Mouse (Mus musculus): ENCODE data around the gene Fgfr2. TPM values are rescaled to one million over a fixed set of nuclear protein-coding genes. Genes with fewer than 3 reads are reported as not detected.

Gene Fgfr2
- total RNA-seq, 2 experiments from 2014 or later, result 47.6 to 49.5 TPM

DNA sequence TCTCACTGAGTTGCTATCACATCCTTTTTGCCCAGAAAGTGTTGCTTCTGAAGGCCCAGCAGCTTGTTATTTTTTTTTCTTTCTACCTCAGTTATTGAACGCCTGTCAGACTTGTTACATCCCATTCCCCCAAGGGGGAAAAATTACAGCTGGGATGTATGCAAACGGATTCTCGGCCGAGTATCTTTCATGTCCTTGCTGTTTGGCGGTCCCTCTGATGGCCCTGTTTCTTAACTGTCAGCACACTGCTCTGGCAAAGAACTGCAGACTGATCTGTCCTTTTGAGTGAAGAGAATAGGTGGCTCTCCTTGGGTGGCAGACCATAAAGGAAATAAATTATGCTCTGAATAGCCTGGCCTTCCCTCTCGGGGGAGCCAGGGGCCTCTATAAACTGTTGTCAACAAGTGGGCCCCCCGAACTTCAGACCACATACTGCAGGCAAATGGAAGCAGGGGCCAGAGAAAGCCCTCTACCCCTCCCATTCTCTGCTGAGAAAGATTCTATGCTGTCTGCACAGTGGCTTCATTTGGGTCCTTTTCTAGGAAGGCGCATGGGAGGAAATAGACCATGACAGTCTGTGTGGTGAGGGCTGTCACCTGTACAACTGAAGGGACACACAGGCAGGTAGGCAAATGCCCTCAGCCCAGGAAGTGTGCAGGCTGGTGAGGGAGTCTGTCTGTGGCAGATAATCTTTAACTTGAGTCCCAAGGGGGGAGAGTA is 738.3 kb downstream of the Fgfr2 start:
- TF ChIP-seq CTCF (conservative IDR thresholded peaks at IDR 0.05), result no peak
- no peak for DNase-seq (ENCODE audit: low spot score in 2 of 2)
- no peak overlapping the region for H3K27ac ChIP-seq
- H3K4me3 ChIP-seq, result no peak overlapping the region

DNA sequence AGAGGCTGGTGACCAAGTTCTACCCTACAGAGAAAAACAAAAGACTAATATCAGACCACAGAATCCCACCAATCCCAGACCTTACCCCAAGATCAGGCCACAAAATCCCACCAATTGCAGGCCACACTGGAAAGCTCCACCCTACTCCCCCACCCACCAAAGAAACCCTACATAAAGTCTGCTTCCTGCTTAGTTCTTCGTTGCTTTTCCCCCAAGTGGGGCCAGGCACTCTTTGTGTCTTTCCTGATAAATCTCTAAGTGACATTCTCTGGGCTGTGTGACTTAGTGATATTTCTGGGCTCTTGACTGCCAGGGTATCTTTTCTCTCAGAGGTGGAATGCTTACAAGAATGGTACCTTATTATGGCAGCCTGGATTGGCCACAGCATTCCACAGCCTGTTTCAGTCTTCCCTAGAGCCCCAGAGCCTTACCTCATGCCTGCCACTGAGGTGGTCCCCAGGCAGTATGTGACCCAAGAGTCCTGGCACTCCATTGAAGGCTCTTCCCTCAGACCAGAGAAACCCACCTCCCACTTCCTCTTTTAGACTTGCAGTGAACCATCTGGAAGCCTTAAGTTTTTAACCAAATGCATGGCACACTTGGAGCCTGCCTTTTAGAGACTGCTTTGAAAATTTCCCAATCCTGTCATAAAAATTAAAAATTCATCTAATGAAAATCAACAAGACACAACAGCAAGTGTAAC is 742.4 kb downstream of the Fgfr2 start:
- no peak for TF ChIP-seq CTCF (conservative IDR thresholded peaks at IDR 0.05)
- no peak overlapping the region for H3K4me3 ChIP-seq
- no peak for DNase-seq (ENCODE audit: low spot score in 2 of 2)
- H3K27ac ChIP-seq, result no peak overlapping the region

DNA sequence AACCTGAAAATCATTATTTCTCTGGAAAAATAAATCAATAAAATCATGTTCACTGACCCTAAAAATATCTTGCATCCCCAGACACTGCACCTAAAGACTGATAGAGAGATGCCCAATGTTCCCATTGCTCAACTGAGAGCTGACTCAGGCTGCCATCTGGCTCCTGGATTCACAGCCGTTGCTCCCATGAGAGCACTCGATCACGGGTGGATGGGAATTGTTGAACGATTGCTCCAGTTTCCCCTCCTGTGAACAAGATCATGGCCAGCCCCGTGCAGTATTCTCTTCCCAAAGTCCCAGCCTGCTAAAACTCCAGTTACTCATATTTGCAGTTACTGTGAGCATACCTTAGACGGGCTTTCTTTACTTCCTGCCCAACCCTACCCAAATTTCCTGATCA is 745.2 kb downstream of the Fgfr2 start:
- no peak for TF ChIP-seq CTCF (conservative IDR thresholded peaks at IDR 0.05)
- Histone ChIP-seq H3K4me3 (no peak overlapping the region), H3K27ac (peak overlapping the region; percentile 88)
- peak; percentile 65 to 70 for DNase-seq (ENCODE audit: low spot score in 2 of 2)

DNA sequence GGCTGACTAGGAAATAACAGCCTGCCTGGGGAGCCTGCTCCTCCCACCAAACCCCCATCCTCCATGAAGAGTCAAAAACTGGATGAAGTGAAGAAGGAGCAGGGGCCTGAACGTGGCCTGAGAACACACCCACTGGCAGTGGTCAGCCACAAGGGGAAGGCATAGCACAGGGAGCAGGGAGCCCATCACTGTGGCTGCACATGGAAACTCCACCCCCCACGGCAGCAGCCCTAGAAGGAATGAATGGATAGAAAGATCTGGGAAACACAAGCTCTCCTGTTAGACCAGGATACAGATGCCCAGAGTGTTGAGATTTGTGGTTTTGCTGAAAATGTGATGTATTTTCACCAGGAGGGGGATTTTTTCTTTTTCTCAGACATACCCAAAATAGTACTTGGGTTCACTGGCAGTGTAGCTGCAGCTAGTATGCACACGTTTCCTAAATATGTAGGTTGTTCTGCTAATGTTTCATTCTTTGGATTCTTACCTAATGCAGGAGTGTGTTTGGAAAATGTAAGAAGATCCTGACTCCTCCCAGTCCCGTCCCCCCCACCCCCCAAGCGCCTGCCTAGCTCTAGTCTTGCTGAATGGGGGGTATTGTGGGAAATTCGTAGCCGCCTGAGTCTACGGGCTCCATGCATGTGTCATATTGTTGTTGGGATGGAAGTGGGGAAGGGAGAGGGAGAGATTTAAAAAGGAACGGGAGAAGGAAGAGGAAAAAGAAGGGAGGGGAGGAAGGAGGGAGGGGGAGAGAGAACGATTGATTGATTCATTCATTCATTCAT is 749.4 kb downstream of the Fgfr2 start:
- Histone ChIP-seq H3K27ac (peak overlapping the region; percentile 70; the same call in 1 of the 2 replicates), H3K4me3 (no peak overlapping the region)
- DNase-seq (ENCODE audit: low spot score in 2 of 2), result no peak
- peak; percentile 44 for TF ChIP-seq CTCF (conservative IDR thresholded peaks at IDR 0.05)

DNA sequence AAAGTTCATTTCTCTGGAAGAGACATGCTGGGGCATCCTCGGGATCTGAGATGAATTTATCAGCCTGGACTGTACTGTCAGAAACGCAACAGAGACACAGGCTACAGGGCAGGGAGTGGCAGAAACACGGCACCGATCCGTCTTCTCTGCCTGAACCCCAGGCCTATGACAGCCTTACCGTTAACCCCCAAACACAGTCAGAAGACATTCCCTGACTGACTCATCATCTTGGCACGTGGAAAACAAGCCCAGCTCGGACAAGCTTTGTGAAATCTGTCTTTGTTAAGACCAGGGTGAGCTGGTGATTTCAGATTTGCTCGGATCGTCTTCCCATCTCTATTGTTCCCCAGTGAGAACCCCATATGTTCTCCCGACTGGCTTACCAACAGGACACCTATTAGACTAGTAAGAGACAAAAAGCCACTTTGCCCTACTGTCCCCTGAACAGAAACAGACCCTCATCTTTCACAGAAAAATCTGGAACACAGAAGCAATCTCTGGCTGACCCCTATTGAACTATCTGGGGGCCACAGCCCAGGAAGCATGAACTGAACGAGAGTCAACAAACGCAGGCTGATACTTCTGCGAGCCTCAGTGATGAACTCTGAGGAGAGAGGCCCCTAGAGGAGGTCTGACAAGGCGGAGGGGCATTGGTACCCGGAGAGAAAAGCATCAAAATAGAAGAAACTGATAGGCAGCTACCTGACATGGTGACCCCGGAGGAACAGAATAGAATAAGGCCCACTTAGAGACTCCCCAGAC is 750.2 kb downstream of the Fgfr2 start:
- H3K27ac ChIP-seq, result peak overlapping the region; percentile 70
- TF ChIP-seq CTCF (conservative IDR thresholded peaks at IDR 0.05), result no peak
- DNase-seq (ENCODE audit: low spot score in 2 of 2), result peak in 1 of 2 experiments; percentile 23
- H3K4me3 ChIP-seq, result no peak overlapping the region

DNA sequence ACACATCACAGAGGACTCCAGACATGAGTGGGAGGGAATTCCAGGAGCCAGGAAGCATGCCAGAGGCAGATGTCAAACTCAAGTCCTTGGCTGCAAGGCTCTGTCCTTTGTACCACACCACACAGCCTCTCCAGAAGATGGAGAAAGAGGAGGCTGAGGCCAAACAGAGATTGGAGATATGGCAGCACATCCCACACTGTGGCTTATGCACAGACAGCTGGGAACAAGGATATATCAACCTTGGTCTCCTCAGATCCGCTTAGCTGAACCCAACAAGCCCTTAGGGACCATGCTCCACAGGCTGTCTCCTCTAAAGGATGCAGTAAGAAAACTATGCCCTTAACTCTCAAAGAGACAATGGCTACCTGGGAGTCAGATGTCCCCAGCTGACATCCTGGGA is 751.3 kb downstream of the Fgfr2 start:
- DNase-seq (ENCODE audit: low spot score in 2 of 2), result no peak
- TF ChIP-seq CTCF (conservative IDR thresholded peaks at IDR 0.05), result no peak
- Histone ChIP-seq H3K4me3 (no peak overlapping the region), H3K27ac (peak overlapping the region; percentile 70)

DNA sequence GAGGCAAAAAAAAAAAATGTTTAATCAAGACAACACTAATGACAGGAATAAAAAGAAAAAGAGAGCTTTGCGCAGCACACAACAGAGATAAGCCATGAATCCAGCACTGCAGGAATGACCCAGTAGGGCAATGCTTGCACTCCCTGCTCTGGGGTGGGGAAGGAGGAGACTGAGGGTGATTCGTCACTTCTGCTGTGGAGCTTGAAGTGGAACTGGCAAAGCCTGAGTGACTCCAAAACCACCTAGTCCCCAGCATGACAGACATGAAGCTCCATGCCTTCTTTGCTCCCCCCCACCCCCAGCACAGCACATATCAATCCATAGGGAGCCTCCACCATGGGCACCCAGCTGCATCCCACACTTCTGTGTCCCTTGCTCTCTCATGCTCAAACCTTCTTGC is 753.4 kb downstream of the Fgfr2 start:
- DNase-seq (ENCODE audit: low spot score in 2 of 2), result no peak
- no peak overlapping the region for H3K4me3 ChIP-seq
- no peak overlapping the region for H3K27ac ChIP-seq
- no peak for TF ChIP-seq CTCF (conservative IDR thresholded peaks at IDR 0.05)

DNA sequence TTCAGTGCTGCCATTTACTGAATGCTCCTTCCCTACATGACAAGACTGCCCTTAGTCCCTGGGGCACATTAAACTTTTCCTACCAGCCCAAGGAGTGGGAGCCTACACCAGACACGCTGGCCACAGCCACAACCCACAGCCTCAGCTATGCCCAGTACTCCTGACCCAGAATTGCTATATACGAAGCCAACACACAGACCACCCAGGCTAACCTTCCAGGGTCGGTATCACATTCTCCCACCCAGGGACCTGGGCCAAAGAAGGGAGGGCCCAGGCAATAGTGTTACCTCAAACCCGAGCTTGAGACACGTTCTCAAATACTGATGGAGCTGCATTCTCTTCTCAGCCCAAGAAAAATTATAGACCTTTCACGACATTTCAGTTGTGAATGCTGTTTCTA is 754.3 kb downstream of the Fgfr2 start:
- Histone ChIP-seq H3K4me3 (no peak overlapping the region), H3K27ac (no peak overlapping the region)
- no peak for TF ChIP-seq CTCF (conservative IDR thresholded peaks at IDR 0.05)
- DNase-seq (ENCODE audit: low spot score in 2 of 2), result no peak

DNA sequence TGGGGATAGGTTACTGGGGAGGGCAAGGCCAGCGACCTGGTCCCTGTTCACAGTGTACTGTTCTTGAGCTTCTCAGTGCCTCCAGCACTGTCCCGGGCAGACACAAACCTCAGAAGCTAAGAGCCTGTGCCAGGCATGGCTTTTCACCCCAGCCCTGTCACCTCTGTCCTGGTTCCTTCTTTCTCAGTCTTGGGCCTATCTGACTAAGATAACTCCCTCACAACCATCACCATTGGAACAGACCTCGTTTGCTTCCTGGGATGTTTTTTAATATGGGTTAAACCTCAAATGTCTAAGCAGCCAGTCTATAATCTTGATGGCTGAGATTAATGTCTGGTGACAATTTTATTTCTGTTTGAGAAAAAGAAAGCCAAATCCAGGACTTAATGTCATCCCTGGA is 755.8 kb downstream of the Fgfr2 start:
- DNase-seq (ENCODE audit: low spot score in 2 of 2), result no peak
- H3K27ac ChIP-seq, result no peak overlapping the region
- no peak for TF ChIP-seq CTCF (conservative IDR thresholded peaks at IDR 0.05)
- H3K4me3 ChIP-seq, result no peak overlapping the region

DNA sequence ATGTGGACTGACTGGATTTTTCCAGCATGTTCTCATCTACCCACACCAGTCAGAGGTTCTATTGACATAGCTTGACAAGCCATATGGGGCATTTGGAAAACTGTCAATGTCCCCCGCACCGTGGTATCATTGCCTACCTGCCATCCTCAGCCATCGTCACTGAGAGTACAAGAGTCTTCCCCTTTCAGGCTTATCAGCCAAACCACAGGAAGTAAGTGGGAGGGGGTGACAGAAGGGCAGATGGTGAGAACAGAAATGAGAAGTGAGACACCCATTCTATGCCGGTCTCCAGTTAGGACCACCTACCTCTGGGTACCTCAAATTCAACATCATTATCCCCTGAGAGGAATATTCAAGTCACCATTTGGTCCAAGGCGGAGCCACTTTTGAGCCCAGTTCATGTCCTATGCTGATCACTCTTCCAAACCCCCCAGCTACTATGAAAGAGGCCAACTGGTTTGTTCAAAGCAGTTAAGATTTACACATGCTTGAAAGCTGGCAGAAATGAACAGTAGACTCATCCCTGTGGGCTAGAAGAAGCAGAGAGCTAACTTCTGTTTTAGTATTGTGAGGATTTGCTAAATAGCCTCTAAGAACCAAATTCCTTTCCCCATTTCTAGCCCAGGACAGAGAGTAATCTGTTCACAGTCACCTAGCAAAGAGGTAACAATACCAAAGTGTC is 757.3 kb downstream of the Fgfr2 start:
- DNase-seq (ENCODE audit: low spot score in 2 of 2), result no peak
- no peak overlapping the region for H3K4me3 ChIP-seq
- TF ChIP-seq CTCF (conservative IDR thresholded peaks at IDR 0.05), result no peak
- no peak overlapping the region for H3K27ac ChIP-seq

DNA sequence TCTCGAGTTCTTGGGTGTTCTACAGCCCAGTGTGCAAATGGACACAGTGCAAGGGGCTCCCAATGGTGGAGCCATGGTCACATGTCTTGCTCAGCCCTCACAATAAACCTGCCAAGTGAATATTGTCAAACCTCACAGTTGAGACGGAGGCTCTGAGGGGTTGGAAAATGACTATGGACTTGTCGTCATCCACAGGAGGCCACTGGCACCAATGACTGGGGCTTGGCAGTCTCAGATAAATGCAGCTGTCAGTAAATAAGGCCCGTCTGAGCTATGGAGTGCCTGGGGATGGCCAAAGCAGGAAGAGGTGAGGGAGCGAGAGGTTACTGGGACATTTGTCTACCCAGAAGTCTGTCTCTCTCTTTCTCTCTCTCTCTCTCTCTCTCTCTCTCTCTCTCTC is 758.0 kb downstream of the Fgfr2 start:
- DNase-seq (ENCODE audit: low spot score in 2 of 2), result no peak
- H3K27ac ChIP-seq, result no peak overlapping the region
- H3K4me3 ChIP-seq, result no peak overlapping the region
- no peak for TF ChIP-seq CTCF (conservative IDR thresholded peaks at IDR 0.05)

DNA sequence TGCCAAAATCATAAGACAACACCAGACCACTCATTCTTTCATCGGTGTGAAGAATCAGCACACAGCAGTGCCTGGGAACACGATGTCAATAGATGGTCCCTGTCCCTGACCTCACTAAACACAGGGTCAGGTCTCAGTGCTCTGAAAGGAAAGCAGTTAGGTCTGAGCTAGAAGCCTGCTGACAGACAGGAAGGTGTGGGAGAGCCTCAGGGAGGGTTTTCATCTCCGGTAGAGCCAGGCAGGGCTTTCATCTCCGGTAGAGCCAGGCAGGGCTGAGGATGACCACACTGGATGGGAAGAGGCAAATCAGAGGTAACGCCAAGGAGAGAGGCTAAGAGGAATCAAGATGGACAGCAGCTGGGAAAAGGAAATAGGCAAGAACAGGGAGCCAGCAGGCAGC is 758.6 kb downstream of the Fgfr2 start:
- H3K27ac ChIP-seq, result no peak overlapping the region
- no peak overlapping the region for H3K4me3 ChIP-seq
- DNase-seq (ENCODE audit: low spot score in 2 of 2), result no peak
- TF ChIP-seq CTCF (conservative IDR thresholded peaks at IDR 0.05), result no peak
